Mouse (Mus musculus) forebrain, embryonic 14.5 days (tissue): ENCODE results near the gene Olfr770. TPM values are rescaled to one million over a fixed set of nuclear protein-coding genes. Genes with fewer than 3 reads are reported as not detected.
"Not testable (repeated sequence)": the region's sequence is repeated elsewhere in the genome, so short reads cannot be mapped to it uniquely, and the experiment has no call there.

Experiments
- ATAC-seq: fragments of 200-750 bp; cut with Nextera tagmentation; 2 replicates; pipeline ENCODE4 v1.8.0; 2017; ENCODE audit warnings: mild to moderate bottlenecking, moderate library complexity
- DNase-seq: peaks from one replicate; pipeline ENCODE4 v3.0.0-alpha.2; 2015; ENCODE audit warnings: low spot score
- H3K27ac ChIP-seq: fragments of 300-500 bp; sonication (generic); 2 replicates; pipeline ENCODE4 v1.5.1; 2014; ENCODE audit warnings: low read depth, mild to moderate bottlenecking, control low read depth, low read length, moderate library complexity
- H3K27me3 ChIP-seq: fragments of 300-500 bp; sonication (generic); replicated peaks from 2 replicates; pipeline ENCODE4 v1.6.1; 2014; ENCODE audit warnings: low read length, control low read depth, mixed read lengths; ENCODE audit not compliant: control insufficient read depth, insufficient read depth
- H3K36me3 ChIP-seq: fragments of 300-500 bp; sonication (generic); 2 replicates; pipeline ENCODE4 v1.6.1; 2014; ENCODE audit warnings: low read length, control low read depth; ENCODE audit not compliant: control insufficient read depth, insufficient read depth
- H3K4me1 ChIP-seq: fragments of 300-500 bp; sonication (generic); 2 replicates; pipeline ENCODE4 v1.6.1; 2014; ENCODE audit warnings: antibody characterized with exemption, low read length, control low read depth; ENCODE audit not compliant: control insufficient read depth, insufficient read depth
- H3K4me2 ChIP-seq: fragments of 300-500 bp; sonication (generic); 2 replicates; pipeline ENCODE4 v1.6.1; 2014; ENCODE audit warnings: mild to moderate bottlenecking, control low read depth, low read length
- H3K4me3 ChIP-seq: fragments of 300-500 bp; sonication (generic); 2 replicates; pipeline ENCODE4 v1.5.1; 2014; ENCODE audit warnings: low read depth, low read length, control low read depth
- H3K9ac ChIP-seq: fragments of 300-500 bp; sonication (generic); 2 replicates; pipeline ENCODE4 v1.6.1; 2014; ENCODE audit warnings: mild to moderate bottlenecking, low read length, control low read depth, moderate library complexity
- H3K9me3 ChIP-seq: fragments of 300-500 bp; sonication (generic); replicated peaks from 2 replicates; pipeline ENCODE4 v1.6.1; 2016; ENCODE audit warnings: low read length, control low read depth, mixed read lengths; ENCODE audit not compliant: control insufficient read depth
- WGBS: fragments of 180-500 bp; shearing (Covaris S2); extraction: QIAGEN DNeasy Blood & Tissue Kit; methylation state at CpG from one replicate; pipeline ENCODE4 v1.1.7; 2014; 5-methylcytosine and 5-hydroxymethylcytosine counted together
- polyA plus RNA-seq: library from polyadenylated mRNA; unstranded; fragments of >200 nt; fragmentation: Nextera tagmentation; extraction: Ambion mirVana; gene quantifications from 2 replicates; pipeline ENCODE4 v1.2.1, GENCODE M21; 2014

Gene Olfr770
- polyA plus RNA-seq, result not detected in 2 replicates

- H3K36me3 ChIP-seq, result no peaks in the 10 kb centered on the region
- no peak within 1 kb of the TSS for H3K27ac ChIP-seq
- peak; percentile 0 for DNase-seq
- ATAC-seq, result no peak
- no peaks in the 10 kb centered on the region for H3K4me1 ChIP-seq
- no peak within 1 kb of the TSS for H3K4me2 ChIP-seq
- 65% methylated on average over 2 of the region's 2 CpGs for WGBS
- H3K4me3 ChIP-seq, result no peak within 1 kb of the TSS
- no peak within 1 kb of the TSS for H3K9ac ChIP-seq
- no peaks in the 10 kb centered on the region for H3K9me3 ChIP-seq
- no peaks in the 10 kb centered on the region for H3K27me3 ChIP-seq
Measured at GRCm38 (mm10) chr10:129138898-129139297, at the start of gene Olfr770. Gene Olfr770 (minus strand): TSS chr10:129138998.

GRCm38 (mm10) chr10:129187319-129187718 is 48.5 kb upstream of the Olfr770 start, which contains the start of gene Olfr773:
Gene Olfr773 (minus strand): TSS chr10:129187419.
- not testable (repeated sequence) for H3K36me3 ChIP-seq, H3K27me3 ChIP-seq, H3K27ac ChIP-seq

GRCm38 (mm10) chr10:129177821-129178220 is 39.0 kb upstream of the Olfr770 start, which contains the start of gene Olfr772:
Gene Olfr772 (minus strand): TSS chr10:129177921.
- H3K27ac ChIP-seq, DNase-seq, H3K9me3 ChIP-seq, H3K4me2 ChIP-seq, H3K9ac ChIP-seq, ATAC-seq, H3K4me1 ChIP-seq, H3K4me3 ChIP-seq, H3K27me3 ChIP-seq, H3K36me3 ChIP-seq: not testable (repeated sequence)
- 86% methylated on average over 3 of the region's 4 CpGs for WGBS

More at GRCm38 (mm10) chr10:129187319-129187718, 48.5 kb upstream of the Olfr770 start, which contains the start of gene Olfr773:
- not testable (repeated sequence) for H3K4me2 ChIP-seq, ATAC-seq, H3K9me3 ChIP-seq, H3K4me3 ChIP-seq, H3K9ac ChIP-seq, DNase-seq, H3K4me1 ChIP-seq

GRCm38 (mm10) chr10:129164651-129165050 is 25.9 kb upstream of the Olfr770 start, which contains the start of gene Olfr771:
Gene Olfr771 (minus strand): TSS chr10:129164751.
- Histone ChIP-seq H3K9me3 (no peaks in the 10 kb centered on the region), H3K4me2 (no peak within 1 kb of the TSS), H3K4me1 (no peaks in the 10 kb centered on the region), H3K27me3 (no peaks in the 10 kb centered on the region), H3K27ac (no peak within 1 kb of the TSS), H3K9ac (no peak within 1 kb of the TSS), H3K36me3 (no peaks in the 10 kb centered on the region), H3K4me3 (no peak within 1 kb of the TSS)
- ATAC-seq (no peak), DNase-seq (no peak)
- 83% methylated on average over 1 of the region's 1 CpGs for WGBS

- Histone ChIP-seq H3K4me1 (no peaks in the 10 kb centered on the region), H3K36me3 (no peaks in the 10 kb centered on the region), H3K4me3 (no peak within 1 kb of the TSS), H3K27me3 (no peaks in the 10 kb centered on the region), H3K27ac (no peak within 1 kb of the TSS), H3K9ac (no peak within 1 kb of the TSS), H3K4me2 (no peak within 1 kb of the TSS), H3K9me3 (no peaks in the 10 kb centered on the region)
- WGBS, result 96% methylated on average over 2 of the region's 2 CpGs
- ATAC-seq (no peak), DNase-seq (no peak)
Measured at GRCm38 (mm10) chr10:129117761-129118160, 21.0 kb downstream of the Olfr770 start, which contains the start of gene Olfr769. Gene Olfr769 (minus strand): TSS chr10:129117861.

GRCm38 (mm10) chr10:129115146-129115545 is 23.7 kb downstream of the Olfr770 start:
- no peak overlapping the region for H3K4me2 ChIP-seq
- 96% methylated on average over 3 of the region's 3 CpGs for WGBS

GRCm38 (mm10) chr10:129101231-129101630 is 37.6 kb downstream of the Olfr770 start:
- ATAC-seq, result no peak
- H3K36me3 ChIP-seq, result no peaks in the 10 kb centered on the region
- no peaks in the 10 kb centered on the region for H3K9me3 ChIP-seq
- no peaks in the 10 kb centered on the region for H3K27me3 ChIP-seq
- no peak overlapping the region for H3K4me2 ChIP-seq
- DNase-seq, result no peak
- H3K27ac ChIP-seq, result no peak overlapping the region
- WGBS, result 48% methylated on average over 3 of the region's 3 CpGs
- no peaks in the 10 kb centered on the region for H3K4me1 ChIP-seq
- no peak overlapping the region for H3K4me3 ChIP-seq
- H3K9ac ChIP-seq, result no peak overlapping the region

More at GRCm38 (mm10) chr10:129115146-129115545, 23.7 kb downstream of the Olfr770 start:
- Histone ChIP-seq H3K9me3 (no peaks in the 10 kb centered on the region), H3K27me3 (no peaks in the 10 kb centered on the region), H3K4me1 (no peaks in the 10 kb centered on the region), H3K36me3 (no peaks in the 10 kb centered on the region), H3K27ac (no peak overlapping the region), H3K9ac (no peak overlapping the region), H3K4me3 (no peak overlapping the region)
- ATAC-seq, result no peak
- no peak for DNase-seq

GRCm38 (mm10) chr10:129099275-129099674 is 39.5 kb downstream of the Olfr770 start, which contains the start of gene Olfr768:
Gene Olfr768 (minus strand): TSS chr10:129099375.
- H3K4me1 ChIP-seq, result no peaks in the 10 kb centered on the region
- H3K9me3 ChIP-seq, result no peaks in the 10 kb centered on the region
- 87% methylated on average over 1 of the region's 1 CpGs for WGBS
- H3K27me3 ChIP-seq, result no peaks in the 10 kb centered on the region
- H3K9ac ChIP-seq, result no peak within 1 kb of the TSS
- ATAC-seq (no peak), DNase-seq (no peak)
- H3K4me3 ChIP-seq, result no peak within 1 kb of the TSS
- H3K4me2 ChIP-seq, result no peak within 1 kb of the TSS
- H3K36me3 ChIP-seq, result no peaks in the 10 kb centered on the region
- no peak within 1 kb of the TSS for H3K27ac ChIP-seq

- not testable (repeated sequence) for H3K27me3 ChIP-seq, H3K4me1 ChIP-seq, ATAC-seq, H3K27ac ChIP-seq, H3K4me3 ChIP-seq, H3K9ac ChIP-seq, DNase-seq, H3K36me3 ChIP-seq, H3K9me3 ChIP-seq, H3K4me2 ChIP-seq
Measured at GRCm38 (mm10) chr10:129082810-129083209, 56.0 kb downstream of the Olfr770 start, which contains the start of gene Olfr767. Gene Olfr767 (minus strand): TSS chr10:129082910.
